Mouse (Mus musculus): Measurements from ENCODE around the gene Gm37240. TPM values are rescaled to one million over a fixed set of nuclear protein-coding genes. Genes with fewer than 3 reads are reported as not detected.

Gene Gm37240
- polyA plus RNA-seq, 1 experiment from 2014 or later = 0.82 TPM

GRCm38 (mm10) chr3:85845341-85845740 is 42.0 kb downstream of the Gm37240 start:
- no peaks in the 10 kb centered on the region for H3K4me1 ChIP-seq (ENCODE audit: control insufficient read depth, insufficient read depth, low read length)

GRCm38 (mm10) chr3:85842881-85843218 is 44.5 kb downstream of the Gm37240 start:
- Histone ChIP-seq H3K4me2 (ENCODE audit: low read depth) (no peak overlapping the region), H3K36me3 (ENCODE audit: control insufficient read depth, insufficient read depth, low read length) (no peaks in the 10 kb centered on the region), H3K4me3 (ENCODE audit: low read depth, low read length) (no peak overlapping the region), H3K9me3 (ENCODE audit: control insufficient read depth, low read length) (no peaks in the 10 kb centered on the region), H3K27me3 (ENCODE audit: control insufficient read depth, insufficient read depth, low read length) (no peaks in the 10 kb centered on the region), H3K9ac (ENCODE audit: low read length) (no peak overlapping the region), H3K27ac (ENCODE audit: low read depth, low read length) (no peak overlapping the region), H3K4me1 (ENCODE audit: control insufficient read depth, insufficient read depth, low read length) (no peaks in the 10 kb centered on the region)
- DNase-seq (ENCODE audit: low spot score) (no peak), ATAC-seq (ENCODE audit: insufficient read depth, low FRiP score, low TSS enrichment) (no peak)

More at GRCm38 (mm10) chr3:85845341-85845740, 42.0 kb downstream of the Gm37240 start:
- H3K36me3 ChIP-seq (ENCODE audit: control insufficient read depth, insufficient read depth, low read length) = no peaks in the 10 kb centered on the region
- no peaks in the 10 kb centered on the region for H3K9me3 ChIP-seq (ENCODE audit: control insufficient read depth, low read length)
- DNase-seq (ENCODE audit: low spot score) = no peak
- 88% methylated on average over 6 of the region's 6 CpGs for WGBS
- H3K4me2 ChIP-seq (ENCODE audit: low read depth) = no peak overlapping the region
- H3K27me3 ChIP-seq (ENCODE audit: control insufficient read depth, insufficient read depth, low read length) = no peaks in the 10 kb centered on the region
- ATAC-seq (ENCODE audit: insufficient read depth, low FRiP score, low TSS enrichment) = no peak
- H3K9ac ChIP-seq (ENCODE audit: low read length) = no peak overlapping the region
- no peak overlapping the region for H3K27ac ChIP-seq (ENCODE audit: low read depth, low read length)
- H3K4me3 ChIP-seq (ENCODE audit: low read depth, low read length) = no peak overlapping the region

- Histone ChIP-seq H3K4me3 (ENCODE audit: low read depth, low read length) (no peak overlapping the region), H3K9ac (ENCODE audit: low read length) (no peak overlapping the region), H3K36me3 (ENCODE audit: control insufficient read depth, insufficient read depth, low read length) (no peaks in the 10 kb centered on the region), H3K4me1 (ENCODE audit: control insufficient read depth, insufficient read depth, low read length) (no peaks in the 10 kb centered on the region), H3K27ac (ENCODE audit: low read depth, low read length) (no peak overlapping the region), H3K4me2 (ENCODE audit: low read depth) (no peak overlapping the region), H3K27me3 (ENCODE audit: control insufficient read depth, insufficient read depth, low read length) (no peaks in the 10 kb centered on the region), H3K9me3 (ENCODE audit: control insufficient read depth, low read length) (no peaks in the 10 kb centered on the region)
- 60% methylated on average over 9 of the region's 9 CpGs for WGBS
- no peak for ATAC-seq (ENCODE audit: insufficient read depth, low FRiP score, low TSS enrichment)
- no peak for DNase-seq (ENCODE audit: low spot score)
Measured at GRCm38 (mm10) chr3:85842177-85842880, 45.0 kb downstream of the Gm37240 start.

- H3K4me1 ChIP-seq (ENCODE audit: control insufficient read depth, insufficient read depth, low read length) = no peaks in the 10 kb centered on the region
- H3K4me3 ChIP-seq (ENCODE audit: low read depth, low read length) = no peak overlapping the region
- no peak for DNase-seq (ENCODE audit: low spot score)
- no peak overlapping the region for H3K9ac ChIP-seq (ENCODE audit: low read length)
- WGBS = 46% methylated on average over 2 of the region's 2 CpGs
- H3K36me3 ChIP-seq (ENCODE audit: control insufficient read depth, insufficient read depth, low read length) = no peaks in the 10 kb centered on the region
- no peaks in the 10 kb centered on the region for H3K9me3 ChIP-seq (ENCODE audit: control insufficient read depth, low read length)
- H3K4me2 ChIP-seq (ENCODE audit: low read depth) = no peak overlapping the region
- ATAC-seq (ENCODE audit: insufficient read depth, low FRiP score, low TSS enrichment) = no peak
- no peak overlapping the region for H3K27ac ChIP-seq (ENCODE audit: low read depth, low read length)
- no peaks in the 10 kb centered on the region for H3K27me3 ChIP-seq (ENCODE audit: control insufficient read depth, insufficient read depth, low read length)
Measured at GRCm38 (mm10) chr3:85841454-85842176, 45.7 kb downstream of the Gm37240 start.

DNA sequence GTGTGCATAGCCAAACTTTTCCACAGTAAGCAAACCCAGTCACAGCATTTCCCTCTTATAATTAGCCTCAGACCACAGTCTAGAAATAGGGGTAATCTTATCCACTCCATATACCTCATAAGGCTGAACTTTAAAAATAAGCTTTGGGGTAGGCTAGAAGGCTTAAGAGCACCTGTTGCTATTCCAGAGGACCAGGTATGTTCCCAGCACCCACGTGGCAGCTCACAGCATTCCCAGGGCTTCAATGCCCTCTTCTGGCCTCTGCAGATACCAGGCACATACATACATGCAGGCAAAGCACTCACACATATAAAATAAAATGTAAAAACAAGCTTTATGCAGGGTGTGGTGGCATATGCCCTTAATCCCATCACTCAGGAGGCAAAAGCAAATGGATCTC is 53.7 kb downstream of the Gm37240 start:
- Histone ChIP-seq H3K9me3 (ENCODE audit: control insufficient read depth, low read length) (no peaks in the 10 kb centered on the region), H3K9ac (ENCODE audit: low read length) (no peak overlapping the region), H3K4me2 (ENCODE audit: low read depth) (no peak overlapping the region), H3K36me3 (ENCODE audit: control insufficient read depth, insufficient read depth, low read length) (no peaks in the 10 kb centered on the region), H3K27me3 (ENCODE audit: control insufficient read depth, insufficient read depth, low read length) (no peaks in the 10 kb centered on the region), H3K27ac (ENCODE audit: low read depth, low read length) (no peak overlapping the region), H3K4me1 (ENCODE audit: control insufficient read depth, insufficient read depth, low read length) (peaks cover 3% of the 10 kb centered on the region; the same call in 1 of the 2 replicates), H3K4me3 (ENCODE audit: low read depth, low read length) (no peak overlapping the region)
- WGBS = 77% methylated on average over 1 of the region's 1 CpGs
- DNase-seq (ENCODE audit: low spot score) = no peak
- no peak for ATAC-seq (ENCODE audit: insufficient read depth, low FRiP score, low TSS enrichment)

DNA sequence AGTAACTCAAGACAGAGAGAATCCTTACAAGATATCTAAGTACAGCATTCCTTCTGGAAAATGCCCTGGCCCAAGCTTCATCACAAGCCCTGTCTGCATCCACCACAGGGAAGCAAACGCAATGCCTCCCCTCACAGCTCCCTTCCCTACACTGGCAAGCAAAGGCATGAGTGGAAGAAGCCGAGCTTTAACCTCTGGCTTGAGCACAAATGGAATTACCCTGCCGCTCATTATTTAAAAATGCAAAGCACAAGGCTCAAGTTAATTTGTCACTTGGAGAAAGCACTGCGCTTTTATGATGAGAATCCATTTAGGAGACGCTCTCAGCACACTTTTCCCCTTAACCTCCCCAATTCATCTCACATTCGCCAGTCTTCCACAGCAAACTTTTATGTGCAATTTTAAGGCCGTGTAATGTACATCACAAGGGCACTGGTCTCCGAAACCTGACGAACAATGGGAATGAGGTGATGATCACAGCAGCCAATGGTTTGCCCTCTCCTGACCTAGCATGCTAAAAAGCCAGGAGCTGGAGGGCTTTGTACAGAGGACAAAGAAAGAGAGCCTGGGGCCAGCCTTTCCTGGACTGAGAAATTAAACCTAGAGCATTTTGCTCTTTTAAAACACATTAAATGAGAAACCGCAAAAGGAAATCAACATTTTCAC is 54.7 kb downstream of the Gm37240 start:
- H3K36me3 ChIP-seq (ENCODE audit: control insufficient read depth, insufficient read depth, low read length) = no peaks in the 10 kb centered on the region
- H3K9me3 ChIP-seq (ENCODE audit: control insufficient read depth, low read length) = no peaks in the 10 kb centered on the region
- ATAC-seq (ENCODE audit: insufficient read depth, low FRiP score, low TSS enrichment) (no peak), DNase-seq (ENCODE audit: low spot score) (peak; percentile 31)
- no peak overlapping the region for H3K9ac ChIP-seq (ENCODE audit: low read length)
- H3K4me1 ChIP-seq (ENCODE audit: control insufficient read depth, insufficient read depth, low read length) = peaks cover 3% of the 10 kb centered on the region; the same call in 1 of the 2 replicates
- H3K4me3 ChIP-seq (ENCODE audit: low read depth, low read length) = no peak overlapping the region
- H3K27me3 ChIP-seq (ENCODE audit: control insufficient read depth, insufficient read depth, low read length) = no peaks in the 10 kb centered on the region
- no peak overlapping the region for H3K27ac ChIP-seq (ENCODE audit: low read depth, low read length)
- H3K4me2 ChIP-seq (ENCODE audit: low read depth) = no peak overlapping the region
- 47% methylated on average over 10 of the region's 10 CpGs for WGBS

DNA sequence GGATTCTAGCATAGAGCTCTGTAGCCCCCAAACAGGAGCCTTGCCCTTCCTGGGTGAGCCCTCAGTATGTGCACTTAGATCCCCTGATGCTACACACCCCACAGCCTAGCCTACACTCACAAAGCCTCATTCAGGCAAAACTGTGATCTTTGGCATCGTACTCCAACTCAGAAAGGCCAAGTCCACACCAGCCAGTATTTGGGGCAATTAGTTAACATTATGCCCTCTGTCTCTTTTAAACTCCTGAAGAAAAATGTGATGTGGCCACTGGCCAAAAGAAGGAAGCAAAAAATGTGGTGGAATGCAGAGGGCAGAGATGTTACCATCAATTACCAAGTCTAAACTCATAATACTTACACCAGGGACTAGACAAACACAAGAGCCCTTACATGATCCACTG is 55.5 kb downstream of the Gm37240 start:
- no peaks in the 10 kb centered on the region for H3K27me3 ChIP-seq (ENCODE audit: control insufficient read depth, insufficient read depth, low read length)
- no peak for DNase-seq (ENCODE audit: low spot score)
- H3K4me3 ChIP-seq (ENCODE audit: low read depth, low read length) = no peak overlapping the region
- H3K4me2 ChIP-seq (ENCODE audit: low read depth) = no peak overlapping the region
- H3K27ac ChIP-seq (ENCODE audit: low read depth, low read length) = no peak overlapping the region
- 77% methylated on average over 1 of the region's 1 CpGs for WGBS
- H3K9ac ChIP-seq (ENCODE audit: low read length) = no peak overlapping the region
- H3K36me3 ChIP-seq (ENCODE audit: control insufficient read depth, insufficient read depth, low read length) = no peaks in the 10 kb centered on the region
- ATAC-seq (ENCODE audit: insufficient read depth, low FRiP score, low TSS enrichment) = no peak
- H3K4me1 ChIP-seq (ENCODE audit: control insufficient read depth, insufficient read depth, low read length) = peaks cover 6% of the 10 kb centered on the region; the same call in 1 of the 2 replicates
- no peaks in the 10 kb centered on the region for H3K9me3 ChIP-seq (ENCODE audit: control insufficient read depth, low read length)

DNA sequence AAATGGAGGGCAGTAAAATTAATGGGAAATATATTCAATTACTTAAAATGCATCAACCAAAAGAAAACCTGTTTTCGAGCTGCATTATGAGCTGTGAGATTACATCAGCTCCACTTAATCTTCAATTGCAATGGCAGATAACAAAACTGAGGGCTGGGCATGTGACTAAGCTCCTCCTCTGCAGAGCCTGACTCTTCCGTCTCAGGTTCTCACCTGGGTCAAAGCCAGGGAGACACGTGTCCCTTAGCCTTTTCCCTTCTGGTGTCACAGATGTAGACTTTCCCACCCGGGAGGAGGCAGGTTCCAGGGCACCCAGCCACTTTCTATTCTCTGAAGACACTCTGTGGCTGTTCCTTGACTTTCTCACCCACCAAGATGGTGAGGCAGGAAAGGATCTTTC is 58.3 kb downstream of the Gm37240 start:
- Histone ChIP-seq H3K9me3 (ENCODE audit: control insufficient read depth, low read length) (no peaks in the 10 kb centered on the region), H3K27me3 (ENCODE audit: control insufficient read depth, insufficient read depth, low read length) (no peaks in the 10 kb centered on the region), H3K4me1 (ENCODE audit: control insufficient read depth, insufficient read depth, low read length) (peaks cover 6% of the 10 kb centered on the region; the same call in 1 of the 2 replicates), H3K9ac (ENCODE audit: low read length) (no peak overlapping the region), H3K36me3 (ENCODE audit: control insufficient read depth, insufficient read depth, low read length) (no peaks in the 10 kb centered on the region), H3K27ac (ENCODE audit: low read depth, low read length) (no peak overlapping the region), H3K4me2 (ENCODE audit: low read depth) (no peak overlapping the region), H3K4me3 (ENCODE audit: low read depth, low read length) (no peak overlapping the region)
- 80% methylated on average over 4 of the region's 4 CpGs for WGBS
- DNase-seq (ENCODE audit: low spot score) (no peak), ATAC-seq (ENCODE audit: insufficient read depth, low FRiP score, low TSS enrichment) (no peak)

Data from neural tube, embryonic 11.5 days (tissue).